Mouse (Mus musculus) cerebellum, adult 2 months (tissue): ENCODE measurements around the gene Il3ra.
A peak's percentile ranks its signal among the peaks of the same experiment; 100 is the strongest.

ENCODE experiments used
- CTCF ChIP-seq: fragments of 200-500 bp; IDR thresholded peaks from 2 replicates; pipeline ENCODE4 v1.5.1; 2011; ENCODE audit warnings: low read depth, mild to moderate bottlenecking, control low read depth, low read length, moderate library complexity, borderline replicate concordance; ENCODE audit not compliant: insufficient read depth
- POLR2A ChIP-seq: fragments of 200-500 bp; IDR thresholded peaks from 2 replicates; pipeline ENCODE4 v1.6.1; 2011; ENCODE audit warnings: low read length, control low read depth, borderline replicate concordance; ENCODE audit not compliant: insufficient read depth

DNA sequence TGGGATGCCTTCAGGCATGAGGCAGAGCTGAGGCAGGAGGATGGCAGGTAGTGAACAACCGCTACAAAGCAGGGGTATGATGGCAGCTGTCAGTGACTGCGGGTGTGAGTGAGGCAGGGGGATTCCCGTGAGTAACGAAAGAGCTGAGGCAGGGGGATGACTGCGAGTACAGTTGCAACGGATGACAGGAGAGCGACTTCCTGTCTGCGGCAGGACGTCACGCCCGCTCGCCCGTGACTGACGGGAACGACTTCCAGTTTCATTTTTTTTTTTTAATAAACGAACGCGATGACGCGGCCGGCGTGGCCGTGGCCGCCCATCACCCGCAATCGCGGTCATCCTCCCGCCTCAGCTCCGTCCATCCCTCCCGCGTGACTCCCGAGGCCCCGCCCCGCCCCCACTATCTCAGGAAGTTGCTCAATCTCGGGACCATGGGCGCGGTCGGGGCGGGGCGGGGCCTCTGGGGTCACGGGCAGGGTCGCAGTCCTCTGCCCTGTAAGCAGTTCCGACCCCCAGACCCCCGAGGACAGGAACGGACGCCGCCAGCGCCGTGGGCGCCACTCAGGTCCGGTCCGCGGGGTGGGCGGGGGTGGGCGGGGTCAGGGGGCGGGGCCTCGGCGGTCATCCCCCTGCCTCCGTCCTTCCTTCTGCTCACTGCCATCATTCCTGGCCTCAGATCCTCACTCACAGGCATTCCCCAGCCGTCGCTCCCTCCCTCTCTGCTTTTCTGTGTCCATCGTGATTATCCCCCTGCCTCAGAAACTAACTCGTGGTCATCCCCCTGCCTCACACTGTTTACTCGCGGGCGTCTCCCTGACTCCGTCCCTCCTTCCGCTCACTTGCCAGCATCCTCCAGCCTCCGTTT lies at the start of gene Il3ra:
- TF ChIP-seq CTCF: no peak
- TF ChIP-seq POLR2A: 0 out of 2 replicates have a peak, but pooled peaks have one; percentile 38
